Mouse (Mus musculus): ENCODE results near the gene Mavs.
"Not testable (repeated sequence)": the region's sequence is repeated elsewhere in the genome, so short reads cannot be mapped to it uniquely, and the experiment has no call there.

The Mavs gene

GRCm38 (mm10) chr2:131211026-131211615 lies 22.7 kb upstream of the Mavs start:
- in situ Hi-C loops (cut with MboI): no loop called here

GRCm38 (mm10) chr2:131213773-131214172 lies 20.1 kb upstream of the Mavs start:
- in situ Hi-C loops (cut with MboI): no loop called here

GRCm38 (mm10) chr2:131215941-131216858 lies 17.7 kb upstream of the Mavs start:
- in situ Hi-C loops (cut with MboI): no loop called here

GRCm38 (mm10) chr2:131220030-131220429 lies 13.8 kb upstream of the Mavs start:
- in situ Hi-C loops (cut with MboI): no loop called here

GRCm38 (mm10) chr2:131221853-131222515 lies 11.9 kb upstream of the Mavs start:
- in situ Hi-C loops (cut with MboI): no loop called here

GRCm38 (mm10) chr2:131222562-131222961 lies 11.3 kb upstream of the Mavs start:
- in situ Hi-C loops (cut with MboI): no loop called here

GRCm38 (mm10) chr2:131223569-131223968 lies 10.3 kb upstream of the Mavs start:
- in situ Hi-C loops (cut with MboI): no loop called here

- in situ Hi-C loops (cut with MboI): no loop called here
Measured at GRCm38 (mm10) chr2:131225178-131225577, 8.7 kb upstream of the Mavs start.

- in situ Hi-C loops (cut with MboI): not testable (repeated sequence)
Measured at GRCm38 (mm10) chr2:131226669-131227068, 7.2 kb upstream of the Mavs start.

GRCm38 (mm10) chr2:131227243-131227642 lies 6.6 kb upstream of the Mavs start:
- in situ Hi-C loops (cut with MboI): no loop called here

- in situ Hi-C loops (cut with MboI): no loop called here
Measured at GRCm38 (mm10) chr2:131232558-131232957, 1.3 kb upstream of the Mavs start.

GRCm38 (mm10) chr2:131234127-131234650 lies 326 bp downstream of the Mavs start:
- in situ Hi-C loops (cut with MboI): no loop called here

GRCm38 (mm10) chr2:131234970-131235635 lies 1.2 kb downstream of the Mavs start:
- in situ Hi-C loops (cut with MboI): no loop called here

GRCm38 (mm10) chr2:131242180-131242579 lies 8.3 kb downstream of the Mavs start:
- in situ Hi-C loops (cut with MboI): no loop called here

- in situ Hi-C loops (cut with MboI): no loop called here
Measured at GRCm38 (mm10) chr2:131242929-131243328, 9.1 kb downstream of the Mavs start.

- in situ Hi-C loops (cut with MboI): loop anchor here (5.0 kb wide), 1 partner anchor 157 kb away; no protein-coding TSS in a partner anchor
Measured at GRCm38 (mm10) chr2:131253681-131254328, 19.9 kb downstream of the Mavs start.

- in situ Hi-C loops (cut with MboI): loop anchor here (5.0 kb wide), 1 partner anchor 157 kb away; no protein-coding TSS in a partner anchor
Measured at GRCm38 (mm10) chr2:131254329-131254713, 20.5 kb downstream of the Mavs start.

GRCm38 (mm10) chr2:131255738-131256137 lies 21.9 kb downstream of the Mavs start:
- in situ Hi-C loops (cut with MboI): no loop called here

GRCm38 (mm10) chr2:131258693-131259092 lies 24.8 kb downstream of the Mavs start:
- in situ Hi-C loops (cut with MboI): no loop called here

GRCm38 (mm10) chr2:131260544-131261307 lies 26.9 kb downstream of the Mavs start:
- in situ Hi-C loops (cut with MboI): no loop called here

Data from mature B cell (primary cell).